Mouse (Mus musculus) G1E (cell line): ENCODE measurements around the gene Cep78. TPM values are rescaled to one million over a fixed set of nuclear protein-coding genes. Genes with fewer than 3 reads are reported as not detected.

Experiments used
- ATAC-seq: 2 replicates; pipeline ENCODE4 v1.8.0; 2016; ENCODE audit warnings: mild to moderate bottlenecking; ENCODE audit not compliant: insufficient number of reproducible peaks, poor library complexity, low FRiP score, severe bottlenecking; ENCODE audit errors: extremely low read depth
- DNase-seq: peaks from one replicate; pipeline ENCODE4 v3.0.0; 2012; ENCODE audit warnings: low spot score
- H3K27me3 ChIP-seq: 2 replicates; pipeline ENCODE4 v1.6.1; 2012; ENCODE audit warnings: mild to moderate bottlenecking, low read length, inconsistent platforms; ENCODE audit not compliant: insufficient read depth
- H3K36me3 ChIP-seq: replicated peaks from 2 replicates; pipeline ENCODE3; 2012; ENCODE audit warnings: mild to moderate bottlenecking, inconsistent platforms
- H3K4me1 ChIP-seq: 2 replicates; pipeline ENCODE4 v1.6.1; 2012; ENCODE audit warnings: low read depth, low read length, inconsistent platforms, mixed read lengths; ENCODE audit not compliant: insufficient read depth
- H3K4me3 ChIP-seq: 2 replicates; pipeline ENCODE4 v1.5.1; 2012; ENCODE audit warnings: low read depth, mild to moderate bottlenecking, inconsistent platforms, low read length, moderate library complexity, mixed read lengths
- H3K9me3 ChIP-seq: replicated peaks from 2 replicates; pipeline ENCODE4 v1.6.1; 2012; ENCODE audit warnings: inconsistent platforms
- CTCF ChIP-seq: IDR thresholded peaks from 2 replicates; pipeline ENCODE4 v1.5.1; 2012; ENCODE audit warnings: low read depth, low read length, inconsistent platforms, mixed read lengths
- GATA1 ChIP-seq: IDR thresholded peaks from 2 replicates; pipeline ENCODE4 v1.6.1; 2012; ENCODE audit warnings: borderline replicate concordance, low read length, inconsistent platforms, mixed read lengths
- GATA2 ChIP-seq: IDR thresholded peaks from 2 replicates; pipeline ENCODE4 v1.6.1; 2012; ENCODE audit warnings: low read depth, low read length, inconsistent platforms, borderline replicate concordance
- POLR2AphosphoS5 ChIP-seq: IDR thresholded peaks from 2 replicates; pipeline ENCODE4 v1.6.1; 2012; ENCODE audit warnings: low read depth, low read length, inconsistent platforms; ENCODE audit not compliant: insufficient replicate concordance
- TAL1 ChIP-seq: conservative IDR thresholded peaks from 2 replicates; pipeline ENCODE4 v1.6.1; 2012; ENCODE audit warnings: low read depth, low read length, inconsistent platforms, mixed read lengths
- polyA plus RNA-seq: library from polyadenylated mRNA; stranded (reverse); fragments of >175 nt; gene quantifications from 2 replicates; pipeline ENCODE4 v1.2.3, GENCODE M21; 2012
- total RNA-seq, 2 experiments: library from RNA; stranded (forward) in 1 of 2; stranded (reverse) in 1 of 2; fragments of 200-1000 nt in 1 of 2; fragments of >200 nt in 1 of 2; fragmentation: Nextera tagmentation in 1 of 2; gene quantifications; 2 replicates each; pipeline ENCODE4 v1.2.3; 2014 to 2017

Cep78 gene
- total and polyA plus RNA-seq, 3 experiments = 8.6 to 20.7 (median 17.3) TPM

DNA sequence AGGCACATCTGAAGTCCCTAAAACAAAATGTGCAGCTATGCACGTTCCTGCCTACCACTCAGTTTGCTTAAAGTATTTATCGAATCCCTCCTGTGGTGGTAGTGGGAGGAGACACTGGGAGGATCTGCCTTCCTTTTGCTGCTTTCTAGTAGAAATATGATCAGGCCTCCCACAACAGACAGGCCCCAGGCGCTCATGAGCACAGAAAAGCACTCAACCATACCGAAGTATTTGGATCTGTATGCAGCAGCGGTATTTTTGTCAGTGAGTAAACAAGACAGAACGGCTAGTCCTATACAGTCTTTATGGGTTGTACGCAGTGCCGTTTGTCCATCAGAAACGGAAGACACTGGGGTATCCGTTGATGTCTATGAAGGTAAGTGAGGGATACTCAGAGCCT, 37.4 kb upstream of the Cep78 start:
- TF ChIP-seq POLR2AphosphoS5 = no peak
- no peak for TF ChIP-seq GATA2
- TF ChIP-seq GATA1 = no peak
- TF ChIP-seq CTCF = no peak
- no peak for TF ChIP-seq TAL1
- H3K36me3 ChIP-seq = no peaks in the 10 kb centered on the region
- no peak for ATAC-seq
- H3K9me3 ChIP-seq = no peaks in the 10 kb centered on the region
- H3K27me3 ChIP-seq = peaks cover 13% of the 10 kb centered on the region
- H3K4me1 ChIP-seq = no peaks in the 10 kb centered on the region
- no peak for DNase-seq
- no peak overlapping the region for H3K4me3 ChIP-seq

DNA sequence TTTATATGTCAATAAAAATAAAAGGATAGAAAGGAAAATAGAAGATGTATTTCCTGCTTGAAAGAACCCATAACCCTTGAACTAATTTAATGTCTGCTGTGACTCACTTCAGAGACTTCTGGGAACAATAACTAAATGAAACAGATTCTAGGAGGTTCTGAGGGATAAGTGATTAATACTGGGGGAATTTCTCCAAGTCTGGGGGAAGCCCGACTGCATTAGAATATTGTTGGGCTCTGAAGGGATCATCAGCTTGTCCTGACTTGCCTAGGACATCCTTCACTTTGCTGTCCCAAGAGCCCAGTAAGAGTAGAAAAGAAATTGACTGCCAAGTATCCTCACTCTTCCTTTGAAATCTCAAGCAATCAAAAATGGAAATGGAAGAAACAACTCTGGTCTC, 31.4 kb upstream of the Cep78 start:
- H3K36me3 ChIP-seq = no peaks in the 10 kb centered on the region
- no peak for ATAC-seq
- H3K4me3 ChIP-seq = no peak overlapping the region
- no peak for TF ChIP-seq POLR2AphosphoS5
- TF ChIP-seq GATA1 = no peak
- no peak for TF ChIP-seq GATA2
- TF ChIP-seq TAL1 = no peak
- TF ChIP-seq CTCF = no peak
- DNase-seq = no peak
- H3K27me3 ChIP-seq = no peaks in the 10 kb centered on the region; the same call in 1 of the 2 replicates
- no peaks in the 10 kb centered on the region for H3K9me3 ChIP-seq
- no peaks in the 10 kb centered on the region for H3K4me1 ChIP-seq

GRCm38 (mm10) chr19:16015191-16015968, 30.6 kb upstream of the Cep78 start:
- no peaks in the 10 kb centered on the region for H3K4me1 ChIP-seq
- no peak for TF ChIP-seq CTCF
- TF ChIP-seq GATA2 = no peak
- no peak for TF ChIP-seq GATA1
- TF ChIP-seq POLR2AphosphoS5 = no peak
- TF ChIP-seq TAL1 = no peak
- DNase-seq (no peak), ATAC-seq (no peak)
- no peaks in the 10 kb centered on the region for H3K9me3 ChIP-seq
- H3K36me3 ChIP-seq = no peaks in the 10 kb centered on the region
- no peak overlapping the region for H3K4me3 ChIP-seq
- no peaks in the 10 kb centered on the region for H3K27me3 ChIP-seq

GRCm38 (mm10) chr19:16009746-16010337, 25.1 kb upstream of the Cep78 start:
- H3K27me3 ChIP-seq = 0 out of 2 replicates have a peak, but pooled peaks cover 1% of the 10 kb centered on the region
- TF ChIP-seq POLR2AphosphoS5 = no peak
- no peak for TF ChIP-seq GATA2
- TF ChIP-seq TAL1 = no peak
- TF ChIP-seq CTCF = no peak
- no peak for TF ChIP-seq GATA1
- no peaks in the 10 kb centered on the region for H3K4me1 ChIP-seq
- no peaks in the 10 kb centered on the region for H3K36me3 ChIP-seq
- H3K9me3 ChIP-seq = no peaks in the 10 kb centered on the region
- ATAC-seq = no peak
- H3K4me3 ChIP-seq = no peak overlapping the region
- no peak for DNase-seq

GRCm38 (mm10) chr19:16009111-16009510, 24.3 kb upstream of the Cep78 start:
- TF ChIP-seq POLR2AphosphoS5 (no peak), GATA2 (no peak), GATA1 (no peak)
- Histone ChIP-seq H3K36me3 (no peaks in the 10 kb centered on the region), H3K9me3 (no peaks in the 10 kb centered on the region), H3K4me3 (no peak overlapping the region), H3K4me1 (no peaks in the 10 kb centered on the region), H3K27me3 (0 out of 2 replicates have a peak, but pooled peaks cover 7% of the 10 kb centered on the region)
- DNase-seq (no peak), ATAC-seq (no peak)

DNA sequence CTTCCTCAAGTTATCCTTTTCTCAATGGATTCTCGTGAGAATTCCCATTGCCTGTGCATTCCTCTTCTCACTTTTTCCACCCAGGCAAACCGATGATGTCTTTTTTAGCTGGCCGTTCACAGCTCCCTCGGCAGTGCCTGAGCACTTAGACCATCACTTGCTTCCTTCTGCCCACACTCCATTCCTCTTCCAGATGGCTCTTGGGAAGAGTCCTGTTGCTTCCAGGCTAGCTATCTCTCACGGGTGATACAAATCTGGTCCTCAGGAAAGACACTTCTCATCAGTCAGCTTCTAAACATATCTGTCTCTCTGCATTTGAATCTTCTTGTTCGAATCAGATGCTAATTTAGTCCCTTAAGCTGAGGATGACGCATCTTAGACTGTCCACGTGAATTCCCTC, 22.3 kb upstream of the Cep78 start:
- ATAC-seq (no peak), DNase-seq (no peak)
- TF ChIP-seq TAL1 (no peak), CTCF (no peak), POLR2AphosphoS5 (no peak)
- H3K4me1 ChIP-seq = no peaks in the 10 kb centered on the region
- H3K36me3 ChIP-seq = no peaks in the 10 kb centered on the region
- H3K27me3 ChIP-seq = peaks cover 12% of the 10 kb centered on the region; the same call in 1 of the 2 replicates
- no peak overlapping the region for H3K4me3 ChIP-seq
- H3K9me3 ChIP-seq = no peaks in the 10 kb centered on the region
